Mouse (Mus musculus): ENCODE results near the gene Pcolce.

The Pcolce gene

DNA sequence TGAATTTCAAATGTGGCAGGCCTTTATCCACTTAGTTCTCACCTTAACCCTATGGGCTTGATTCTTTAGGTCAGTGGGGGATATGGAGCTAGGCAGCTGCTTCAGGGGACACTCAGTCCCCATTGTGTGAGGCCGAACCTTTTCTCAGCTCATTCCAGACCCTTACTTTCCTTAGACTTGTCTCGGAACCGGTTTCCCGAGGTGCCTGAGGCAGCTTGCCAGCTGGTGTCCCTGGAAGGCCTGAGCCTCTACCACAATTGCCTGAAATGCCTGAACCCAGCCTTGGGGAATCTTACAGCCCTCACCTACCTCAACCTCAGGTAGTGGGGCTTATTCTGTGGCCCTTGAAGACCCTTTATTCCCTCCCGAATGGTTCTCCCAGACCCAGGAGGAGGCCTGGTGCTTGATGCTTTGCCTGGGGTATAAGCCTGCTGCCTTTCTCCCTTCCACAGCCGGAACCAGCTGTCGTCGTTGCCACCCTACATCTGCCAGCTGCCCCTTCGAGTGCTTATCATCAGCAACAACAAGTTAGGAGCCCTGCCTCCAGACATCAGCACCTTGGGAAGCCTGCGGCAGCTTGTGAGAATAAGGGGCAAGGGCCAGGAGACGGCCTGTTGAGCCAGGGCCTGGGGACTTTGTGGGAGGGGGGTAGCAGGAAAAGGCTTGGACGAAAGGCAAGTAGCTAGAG is 20.0 kb upstream of the Pcolce start:
- H3K36me3 ChIP-seq (ENCODE audit: insufficient read depth, low read length) = peaks cover 70% of the 10 kb centered on the region
- H3K4me3 ChIP-seq (replicated peaks; ENCODE audit: low read length) = peak overlapping the region; percentile 99
- peaks cover 91% of the 10 kb centered on the region for H3K4me1 ChIP-seq (replicated peaks; ENCODE audit: low read depth, low read length)
- TF ChIP-seq CTCF (conservative IDR thresholded peaks at IDR 0.05; ENCODE audit: low read length) = no peak
- TF ChIP-seq POU5F1 (IDR thresholded peaks at IDR 0.05; ENCODE audit: borderline replicate concordance, low read length) = no peak
- no peak for TF ChIP-seq NANOG (IDR thresholded peaks at IDR 0.05; ENCODE audit: borderline replicate concordance, low read length)
- no peaks in the 10 kb centered on the region for H3K9me3 ChIP-seq (ENCODE audit: low read length)
- H3K27me3 ChIP-seq (ENCODE audit: insufficient read depth, low read length) = no peaks in the 10 kb centered on the region

DNA sequence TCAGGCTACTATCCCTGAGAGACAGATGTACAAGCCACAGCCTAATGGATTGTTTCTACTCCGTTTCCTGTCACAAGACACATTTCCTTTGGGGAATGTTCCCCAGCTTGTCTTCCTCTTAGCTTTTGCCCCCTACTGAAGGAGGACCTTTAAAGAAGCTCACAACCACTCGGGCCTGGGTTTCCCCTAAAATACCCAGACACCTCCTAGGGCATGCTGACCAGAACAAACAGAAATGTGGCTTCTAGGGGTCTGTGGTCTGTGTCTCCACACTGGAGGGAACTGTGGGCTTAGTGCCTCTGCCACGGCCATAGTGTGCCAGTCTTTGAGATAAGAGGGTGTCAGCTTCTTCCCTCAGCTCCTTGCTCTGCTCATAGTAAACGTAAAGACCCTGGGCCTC is 18.0 kb upstream of the Pcolce start:
- Histone ChIP-seq H3K36me3 (ENCODE audit: insufficient read depth, low read length) (peaks cover 51% of the 10 kb centered on the region), H3K4me1 (replicated peaks; ENCODE audit: low read depth, low read length) (peaks cover 86% of the 10 kb centered on the region), H3K4me3 (replicated peaks; ENCODE audit: low read length) (peak overlapping the region; percentile 99), H3K27me3 (ENCODE audit: insufficient read depth, low read length) (no peaks in the 10 kb centered on the region), H3K9me3 (ENCODE audit: low read length) (no peaks in the 10 kb centered on the region)
- TF ChIP-seq POU5F1 (IDR thresholded peaks at IDR 0.05; ENCODE audit: borderline replicate concordance, low read length) (no peak), CTCF (conservative IDR thresholded peaks at IDR 0.05; ENCODE audit: low read length) (no peak), NANOG (IDR thresholded peaks at IDR 0.05; ENCODE audit: borderline replicate concordance, low read length) (no peak)

DNA sequence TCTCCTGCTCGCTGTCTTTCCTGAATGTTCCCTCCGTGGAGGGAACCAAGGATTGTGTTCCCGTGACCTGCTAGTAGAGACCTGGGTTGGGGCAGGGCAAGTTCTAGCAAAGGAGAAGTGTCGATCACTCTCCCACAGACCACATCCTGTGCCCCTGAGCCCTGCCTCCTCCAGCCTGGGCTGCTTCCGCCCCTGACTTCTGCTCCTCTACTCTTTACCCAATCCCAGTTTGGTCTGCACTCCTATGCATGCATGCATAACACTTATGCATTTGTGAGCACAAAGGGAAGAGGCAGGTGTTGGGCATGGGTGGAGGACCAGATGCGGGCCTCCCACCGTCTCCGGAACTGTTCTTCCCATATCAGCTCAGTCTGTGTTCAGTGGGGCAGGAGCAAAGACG is 17.6 kb upstream of the Pcolce start:
- peak overlapping the region; percentile 99 for H3K4me3 ChIP-seq (replicated peaks; ENCODE audit: low read length)
- H3K4me1 ChIP-seq (replicated peaks; ENCODE audit: low read depth, low read length) = peaks cover 85% of the 10 kb centered on the region
- H3K9me3 ChIP-seq (ENCODE audit: low read length) = no peaks in the 10 kb centered on the region
- H3K27me3 ChIP-seq (ENCODE audit: insufficient read depth, low read length) = no peaks in the 10 kb centered on the region
- peaks cover 47% of the 10 kb centered on the region for H3K36me3 ChIP-seq (ENCODE audit: insufficient read depth, low read length)
- TF ChIP-seq CTCF (conservative IDR thresholded peaks at IDR 0.05; ENCODE audit: low read length) = no peak
- TF ChIP-seq POU5F1 (IDR thresholded peaks at IDR 0.05; ENCODE audit: borderline replicate concordance, low read length) = peak; percentile 77; the same call in 1 of the 2 replicates

DNA sequence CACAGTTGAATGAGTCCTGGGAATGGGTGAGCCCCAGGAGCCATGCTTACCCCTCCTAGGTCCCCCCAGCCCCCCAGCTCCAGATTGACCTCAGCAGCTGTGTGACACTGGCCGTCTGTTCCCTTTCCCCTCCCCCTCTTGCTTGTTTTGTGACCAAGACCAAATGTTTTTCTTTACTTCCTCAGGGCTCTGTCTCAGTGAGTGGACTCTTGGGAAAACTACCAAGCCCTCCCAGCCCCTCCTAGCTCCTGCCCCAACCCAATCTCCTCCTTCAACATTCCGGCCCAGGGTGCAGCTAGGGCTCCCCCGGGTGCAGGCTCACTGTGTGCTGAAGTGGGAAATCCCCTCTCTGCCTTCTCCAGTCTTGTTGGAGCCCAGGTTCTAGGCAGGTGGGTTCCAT is 17.0 kb upstream of the Pcolce start:
- peaks cover 85% of the 10 kb centered on the region for H3K4me1 ChIP-seq (replicated peaks; ENCODE audit: low read depth, low read length)
- no peaks in the 10 kb centered on the region for H3K27me3 ChIP-seq (ENCODE audit: insufficient read depth, low read length)
- peak overlapping the region; percentile 99 for H3K4me3 ChIP-seq (replicated peaks; ENCODE audit: low read length)
- H3K36me3 ChIP-seq (ENCODE audit: insufficient read depth, low read length) = peaks cover 41% of the 10 kb centered on the region
- TF ChIP-seq CTCF (conservative IDR thresholded peaks at IDR 0.05; ENCODE audit: low read length) (no peak), POU5F1 (IDR thresholded peaks at IDR 0.05; ENCODE audit: borderline replicate concordance, low read length) (no peak), NANOG (IDR thresholded peaks at IDR 0.05; ENCODE audit: borderline replicate concordance, low read length) (no peak)
- H3K9me3 ChIP-seq (ENCODE audit: low read length) = no peaks in the 10 kb centered on the region

DNA sequence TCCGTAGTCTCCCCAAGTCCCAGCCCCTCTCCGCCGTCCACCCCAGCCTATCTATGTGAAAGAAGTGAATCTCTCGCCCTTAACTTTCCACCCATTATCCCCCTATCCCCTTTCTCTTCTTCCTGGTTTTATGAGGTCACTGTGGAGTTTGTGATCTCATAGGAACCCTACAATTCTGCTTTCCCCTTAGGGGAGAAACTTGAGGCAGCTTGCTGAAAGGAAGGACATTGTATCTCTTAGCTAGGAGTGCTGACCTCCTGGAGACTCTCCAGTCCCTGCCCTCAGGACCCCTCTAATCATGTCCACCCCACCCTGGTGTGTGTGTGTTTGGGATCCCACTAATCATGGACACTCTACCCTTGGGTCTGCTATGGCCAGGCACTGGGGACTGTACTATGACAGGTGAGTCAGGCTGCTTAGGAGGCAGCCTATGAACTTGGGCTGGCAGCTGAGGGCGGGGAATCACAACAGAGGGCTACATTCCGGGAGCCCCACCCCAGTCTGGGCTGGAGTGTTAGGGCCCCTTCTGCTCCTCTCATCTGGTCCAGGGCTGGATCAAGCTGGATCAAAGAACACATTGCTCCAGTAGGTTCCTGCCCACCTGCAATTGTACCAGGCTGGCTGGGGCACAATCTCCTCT is 16.4 kb upstream of the Pcolce start:
- H3K36me3 ChIP-seq (ENCODE audit: insufficient read depth, low read length) = peaks cover 35% of the 10 kb centered on the region
- peak overlapping the region; percentile 99 for H3K4me3 ChIP-seq (replicated peaks; ENCODE audit: low read length)
- no peaks in the 10 kb centered on the region for H3K27me3 ChIP-seq (ENCODE audit: insufficient read depth, low read length)
- H3K4me1 ChIP-seq (replicated peaks; ENCODE audit: low read depth, low read length) = peaks cover 85% of the 10 kb centered on the region
- TF ChIP-seq POU5F1 (IDR thresholded peaks at IDR 0.05; ENCODE audit: borderline replicate concordance, low read length) = no peak
- TF ChIP-seq CTCF (conservative IDR thresholded peaks at IDR 0.05; ENCODE audit: low read length) = no peak
- no peak for TF ChIP-seq NANOG (IDR thresholded peaks at IDR 0.05; ENCODE audit: borderline replicate concordance, low read length)
- H3K9me3 ChIP-seq (ENCODE audit: low read length) = no peaks in the 10 kb centered on the region

DNA sequence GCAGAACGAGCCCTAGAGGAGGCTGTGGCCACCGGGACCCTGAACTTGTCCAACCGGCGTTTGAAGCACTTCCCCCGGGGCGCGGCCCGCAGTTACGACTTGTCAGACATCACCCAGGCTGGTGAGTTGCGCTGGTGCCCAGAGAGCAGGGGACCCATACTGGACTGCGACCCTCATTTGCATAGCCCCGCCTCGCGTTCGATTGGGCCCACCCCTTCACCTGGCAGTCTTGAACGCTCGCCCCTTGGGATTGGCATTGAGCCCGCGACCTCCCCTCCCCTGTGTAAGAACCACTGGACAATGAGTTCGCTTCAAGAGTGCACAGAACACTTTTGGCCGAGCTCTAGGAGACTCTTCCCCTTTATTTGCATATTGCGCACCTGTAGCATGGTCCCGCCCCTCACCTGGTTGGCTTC is 15.7 kb upstream of the Pcolce start:
- Histone ChIP-seq H3K36me3 (ENCODE audit: insufficient read depth, low read length) (peaks cover 28% of the 10 kb centered on the region), H3K27me3 (ENCODE audit: insufficient read depth, low read length) (no peaks in the 10 kb centered on the region), H3K9me3 (ENCODE audit: low read length) (no peaks in the 10 kb centered on the region), H3K4me3 (replicated peaks; ENCODE audit: low read length) (peak overlapping the region; percentile 99), H3K4me1 (replicated peaks; ENCODE audit: low read depth, low read length) (peaks cover 85% of the 10 kb centered on the region)
- no peak for TF ChIP-seq POU5F1 (IDR thresholded peaks at IDR 0.05; ENCODE audit: borderline replicate concordance, low read length)
- TF ChIP-seq NANOG (IDR thresholded peaks at IDR 0.05; ENCODE audit: borderline replicate concordance, low read length) = no peak
- no peak for TF ChIP-seq CTCF (conservative IDR thresholded peaks at IDR 0.05; ENCODE audit: low read length)

DNA sequence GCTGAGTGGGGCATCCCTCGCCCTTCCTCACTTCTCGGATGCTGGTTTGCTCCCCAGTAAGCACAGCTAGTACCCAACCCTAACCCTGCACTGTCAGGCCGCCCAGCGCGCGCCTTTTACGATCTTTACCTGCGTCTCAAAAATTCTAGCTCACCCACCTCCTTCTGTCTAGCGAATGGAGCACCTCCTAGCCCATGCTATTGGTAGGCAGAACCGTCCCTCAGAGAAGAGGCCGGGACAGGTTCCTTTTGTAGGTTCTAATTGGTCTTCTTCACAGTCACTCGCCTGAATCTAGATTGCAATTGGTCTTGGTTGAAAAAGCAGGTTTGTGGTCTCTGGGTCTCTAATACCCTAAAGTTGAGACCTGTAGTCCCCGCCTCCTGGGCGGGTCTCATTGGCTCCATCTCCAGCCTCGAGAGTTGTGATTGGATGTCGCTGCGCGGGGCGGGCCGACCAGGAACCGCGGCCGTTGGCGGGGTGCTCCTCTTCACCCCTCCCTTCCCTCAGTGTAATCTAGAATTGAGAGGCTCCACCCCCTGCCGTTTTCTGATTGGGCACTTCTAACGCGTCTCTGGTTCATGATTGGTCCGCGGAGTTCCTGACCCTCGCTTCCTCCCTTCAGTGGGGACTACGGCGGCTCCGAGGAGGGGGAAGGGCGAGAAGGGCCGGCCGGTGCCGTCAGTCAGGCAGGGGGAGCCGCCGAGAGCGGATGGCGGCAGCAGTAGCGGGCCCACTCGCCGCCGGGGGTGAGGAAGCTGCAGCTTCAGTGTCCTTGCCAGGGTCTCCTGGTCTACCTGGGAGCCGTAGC is 15.1 kb upstream of the Pcolce start, which contains the start of the genes Fbxo24, Lrch4 and Gm20605:
TSS of gene Fbxo24 (minus strand) at position 505 of the 808 bp plus-strand sequence.
TSS of gene Lrch4 (plus strand) at position 624 of the 808 bp plus-strand sequence.
TSS of gene Gm20605 (plus strand) at position 678 of the 808 bp plus-strand sequence.
- Histone ChIP-seq H3K9me3 (ENCODE audit: low read length) (no peaks in the 10 kb centered on the region), H3K27me3 (ENCODE audit: insufficient read depth, low read length) (no peaks in the 10 kb centered on the region), H3K4me1 (replicated peaks; ENCODE audit: low read depth, low read length) (peaks cover 81% of the 10 kb centered on the region), H3K36me3 (ENCODE audit: insufficient read depth, low read length) (peaks cover 22% of the 10 kb centered on the region), H3K4me3 (replicated peaks; ENCODE audit: low read length) (peak within 1 kb of the TSS; percentile 99)
- no peak for TF ChIP-seq POU5F1 (IDR thresholded peaks at IDR 0.05; ENCODE audit: borderline replicate concordance, low read length)
- no peak for TF ChIP-seq NANOG (IDR thresholded peaks at IDR 0.05; ENCODE audit: borderline replicate concordance, low read length)
- no peak for TF ChIP-seq CTCF (conservative IDR thresholded peaks at IDR 0.05; ENCODE audit: low read length)

DNA sequence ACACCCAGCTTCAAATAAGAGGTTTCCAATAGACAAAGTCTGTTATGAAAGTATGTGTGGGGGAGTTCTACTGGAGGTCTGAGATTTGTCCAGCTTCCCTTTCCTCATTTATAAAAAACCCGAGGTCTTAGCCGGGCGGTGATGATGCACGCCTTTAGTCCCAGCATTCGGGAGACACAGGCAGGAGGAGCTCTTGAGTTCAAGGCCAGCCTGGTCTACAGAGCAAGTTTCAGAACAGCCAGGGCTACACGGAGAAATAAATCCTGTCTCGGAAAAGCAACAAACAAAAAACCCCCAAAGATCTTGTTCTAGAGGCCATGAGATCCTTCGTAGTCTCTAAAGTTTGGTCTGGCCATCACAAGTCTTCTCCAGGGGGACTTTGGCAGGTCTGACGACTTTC is 14.4 kb upstream of the Pcolce start:
- TF ChIP-seq POU5F1 (IDR thresholded peaks at IDR 0.05; ENCODE audit: borderline replicate concordance, low read length) (no peak), NANOG (IDR thresholded peaks at IDR 0.05; ENCODE audit: borderline replicate concordance, low read length) (no peak), CTCF (conservative IDR thresholded peaks at IDR 0.05; ENCODE audit: low read length) (no peak)
- peaks cover 74% of the 10 kb centered on the region for H3K4me1 ChIP-seq (replicated peaks; ENCODE audit: low read depth, low read length)
- no peaks in the 10 kb centered on the region for H3K9me3 ChIP-seq (ENCODE audit: low read length)
- no peaks in the 10 kb centered on the region for H3K27me3 ChIP-seq (ENCODE audit: insufficient read depth, low read length)
- peak overlapping the region; percentile 84 for H3K4me3 ChIP-seq (replicated peaks; ENCODE audit: low read length)
- H3K36me3 ChIP-seq (ENCODE audit: insufficient read depth, low read length) = peaks cover 15% of the 10 kb centered on the region
